Mouse (Mus musculus): ENCODE measurements around the gene Gm3415. TPM values are rescaled to one million over a fixed set of nuclear protein-coding genes. Genes with fewer than 3 reads are reported as not detected.

Gm3415 gene
- not detected for total RNA-seq (2023)

DNA sequence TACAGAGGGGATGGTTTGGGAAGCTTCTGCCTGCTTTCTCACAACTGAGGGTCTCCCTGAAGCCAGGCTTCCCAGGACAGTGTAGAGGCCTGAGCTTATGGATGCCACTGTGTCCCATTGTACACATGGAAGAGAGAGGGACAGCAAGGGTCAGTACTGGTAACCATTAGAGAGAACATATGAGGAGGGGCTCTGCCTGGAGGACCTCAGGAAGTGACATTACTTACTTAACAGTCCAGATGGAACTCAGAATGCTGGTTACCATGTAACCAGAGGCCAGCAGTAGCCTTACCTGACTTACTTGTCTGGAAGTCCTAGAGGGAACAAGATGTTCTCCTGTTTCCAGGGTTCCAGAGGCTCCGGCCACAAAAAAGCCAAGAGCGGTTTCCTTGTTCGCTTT lies at the start of gene Gm3415:
Gm3415 (plus strand) TSS at position 301 of the 400 bp plus-strand sequence.

DNA sequence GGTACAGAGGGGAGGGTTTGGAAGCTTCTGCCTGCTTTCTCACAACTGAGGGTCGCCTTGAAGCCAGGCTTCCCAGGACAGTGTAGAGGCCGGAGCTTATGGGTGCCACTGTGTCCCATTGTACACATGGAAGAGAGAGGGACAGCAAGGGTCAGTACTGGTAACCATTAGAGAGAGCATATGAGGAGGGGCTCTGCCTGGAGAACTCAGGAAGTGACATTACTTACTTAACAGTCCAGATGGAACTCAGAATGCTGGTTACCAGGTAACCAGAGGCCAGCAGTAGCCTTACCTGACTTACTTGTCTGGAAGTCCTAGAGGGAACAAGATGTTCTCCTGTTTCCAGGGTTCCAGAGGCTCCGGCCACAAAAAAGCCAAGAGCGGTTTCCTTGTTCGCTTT lies 42.1 kb upstream of the Gm3415 start, which contains the start of gene Gm3402:
Gm3402 (plus strand) TSS at position 301 of the 400 bp plus-strand sequence.

DNA sequence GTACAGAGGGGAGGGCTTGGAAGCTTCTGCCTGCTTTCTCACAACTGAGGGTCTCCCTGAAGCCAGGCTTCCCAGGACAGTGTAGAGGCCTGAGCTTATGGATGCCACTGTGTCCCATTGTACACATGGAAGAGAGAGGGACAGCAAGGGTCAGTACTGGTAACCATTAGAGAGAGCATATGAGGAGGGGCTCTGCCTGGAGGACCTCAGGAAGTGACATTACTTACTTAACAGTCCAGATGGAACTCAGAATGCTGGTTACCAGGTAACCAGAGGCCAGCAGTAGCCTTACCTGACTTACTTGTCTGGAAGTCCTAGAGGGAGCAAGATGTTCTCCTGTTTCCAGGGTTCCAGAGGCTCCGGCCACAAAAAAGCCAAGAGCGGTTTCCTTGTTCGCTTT lies 30.4 kb upstream of the Gm3415 start, which contains the start of gene Gm3404:
Gm3404 (plus strand) TSS at position 301 of the 400 bp plus-strand sequence.

DNA sequence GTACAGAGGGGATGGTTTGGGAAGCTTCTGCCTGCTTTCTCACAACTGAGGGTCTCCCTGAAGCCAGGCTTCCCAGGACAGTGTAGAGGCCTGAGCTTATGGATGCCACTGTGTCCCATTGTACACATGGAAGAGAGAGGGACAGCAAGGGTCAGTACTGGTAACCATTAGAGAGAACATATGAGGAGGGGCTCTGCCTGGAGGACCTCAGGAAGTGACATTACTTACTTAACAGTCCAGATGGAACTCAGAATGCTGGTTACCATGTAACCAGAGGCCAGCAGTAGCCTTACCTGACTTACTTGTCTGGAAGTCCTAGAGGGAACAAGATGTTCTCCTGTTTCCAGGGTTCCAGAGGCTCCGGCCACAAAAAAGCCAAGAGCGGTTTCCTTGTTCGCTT lies 18.6 kb upstream of the Gm3415 start, which contains the start of gene Gm3409:
Gm3409 (plus strand) TSS at position 301 of the 400 bp plus-strand sequence.

GRCm38 (mm10) chr5:146584478-146585306 lies 28.8 kb downstream of the Gm3415 start, which contains the start of gene Gpr12:
Gpr12 (minus strand) TSS chr5:146585239.

Other genes with a start within 250 kb of the Gm3415 start
- gene Wasf3, start 171.2 kb upstream of the Gm3415 start, total RNA-seq (2023) = not detected
- not detected for gene Gm6408, start 74.2 kb upstream of the Gm3415 start, total RNA-seq (2023)
- not detected for gene Gm6370, start 64.8 kb upstream of the Gm3415 start, total RNA-seq (2023)
- gene 4930449I24Rik, start 53.7 kb upstream of the Gm3415 start, total RNA-seq (2023) = not detected
- not detected for gene Gm3402, start 42.0 kb upstream of the Gm3415 start, total RNA-seq (2023)
- not detected for gene Gm3404, start 30.3 kb upstream of the Gm3415 start, total RNA-seq (2023)
- not detected for gene Gm3409, start 18.5 kb upstream of the Gm3415 start, total RNA-seq (2023)
- gene Gpr12, start 29.1 kb downstream of the Gm3415 start, total RNA-seq (2023) = not detected
- gene Usp12, start 238.9 kb downstream of the Gm3415 start, total RNA-seq (2023) = 100 to 1,000 TPM; 135 to 158 TPM

Data from monocyte, adult 59 days (primary cell).